Mouse (Mus musculus): ENCODE measurements around the gene Gsta2. TPM values are rescaled to one million over a fixed set of nuclear protein-coding genes. Genes with fewer than 3 reads are reported as not detected.

Gene Gsta2
- polyA plus RNA-seq (2012; ENCODE audit: insufficient read depth, insufficient read length, missing spikeins): not detected in 2 replicates

- Histone ChIP-seq H3K27ac (ENCODE audit: insufficient read depth, low read depth, low read length) (no peak within 1 kb of the TSS), H3K4me1 (ENCODE audit: control insufficient read depth, insufficient read depth, low read length) (no peaks in the 10 kb centered on the region), H3K4me3 (ENCODE audit: insufficient read depth, low read length) (no peak within 1 kb of the TSS)
Observed at GRCm38 (mm10) chr9:78355611-78356010, at the start of gene Gsta2. Gene Gsta2, minus strand, starts transcription at chr9:78355788.

GRCm38 (mm10) chr9:78401596-78401995, 46.0 kb upstream of the Gsta2 start:
- no peak overlapping the region for H3K27ac ChIP-seq (ENCODE audit: insufficient read depth, low read depth, low read length)
- H3K4me3 ChIP-seq (ENCODE audit: insufficient read depth, low read length): no peak overlapping the region
- no peaks in the 10 kb centered on the region for H3K4me1 ChIP-seq (ENCODE audit: control insufficient read depth, insufficient read depth, low read length)
- no peak for TF ChIP-seq POLR2A (IDR thresholded peaks at IDR 0.05; ENCODE audit: borderline replicate concordance, low read depth, low read length)
- TF ChIP-seq CTCF (IDR thresholded peaks at IDR 0.05; ENCODE audit: low read depth, low read length): no peak

More at GRCm38 (mm10) chr9:78355611-78356010, at the start of gene Gsta2:
- TF ChIP-seq CTCF (IDR thresholded peaks at IDR 0.05; ENCODE audit: low read depth, low read length) (no peak), POLR2A (IDR thresholded peaks at IDR 0.05; ENCODE audit: borderline replicate concordance, low read depth, low read length) (no peak)

GRCm38 (mm10) chr9:78400570-78400969, 45.0 kb upstream of the Gsta2 start:
- no peaks in the 10 kb centered on the region for H3K4me1 ChIP-seq (ENCODE audit: control insufficient read depth, insufficient read depth, low read length)
- no peak overlapping the region for H3K27ac ChIP-seq (ENCODE audit: insufficient read depth, low read depth, low read length)
- no peak for TF ChIP-seq CTCF (IDR thresholded peaks at IDR 0.05; ENCODE audit: low read depth, low read length)
- no peak for TF ChIP-seq POLR2A (IDR thresholded peaks at IDR 0.05; ENCODE audit: borderline replicate concordance, low read depth, low read length)
- H3K4me3 ChIP-seq (ENCODE audit: insufficient read depth, low read length): no peak overlapping the region

GRCm38 (mm10) chr9:78396517-78396916, 40.9 kb upstream of the Gsta2 start:
- Histone ChIP-seq H3K4me3 (ENCODE audit: insufficient read depth, low read length) (no peak overlapping the region), H3K4me1 (ENCODE audit: control insufficient read depth, insufficient read depth, low read length) (no peaks in the 10 kb centered on the region), H3K27ac (ENCODE audit: insufficient read depth, low read depth, low read length) (no peak overlapping the region)
- TF ChIP-seq POLR2A (IDR thresholded peaks at IDR 0.05; ENCODE audit: borderline replicate concordance, low read depth, low read length): no peak
- no peak for TF ChIP-seq CTCF (IDR thresholded peaks at IDR 0.05; ENCODE audit: low read depth, low read length)

GRCm38 (mm10) chr9:78395630-78396351, 40.2 kb upstream of the Gsta2 start, which contains the start of gene Ddx43:
Gene Ddx43, plus strand, starts transcription at chr9:78395777.
- TF ChIP-seq CTCF (IDR thresholded peaks at IDR 0.05; ENCODE audit: low read depth, low read length) (no peak), POLR2A (IDR thresholded peaks at IDR 0.05; ENCODE audit: borderline replicate concordance, low read depth, low read length) (no peak)
- peak within 1 kb of the TSS; percentile 34 for H3K4me3 ChIP-seq (ENCODE audit: insufficient read depth, low read length)
- no peak within 1 kb of the TSS for H3K27ac ChIP-seq (ENCODE audit: insufficient read depth, low read depth, low read length)
- no peaks in the 10 kb centered on the region for H3K4me1 ChIP-seq (ENCODE audit: control insufficient read depth, insufficient read depth, low read length)

GRCm38 (mm10) chr9:78395244-78395629, 39.6 kb upstream of the Gsta2 start:
- Histone ChIP-seq H3K4me1 (ENCODE audit: control insufficient read depth, insufficient read depth, low read length) (no peaks in the 10 kb centered on the region), H3K27ac (ENCODE audit: insufficient read depth, low read depth, low read length) (no peak overlapping the region), H3K4me3 (ENCODE audit: insufficient read depth, low read length) (0 out of 2 replicates have a peak overlapping the region, but pooled peaks have one; percentile 34)
- TF ChIP-seq CTCF (IDR thresholded peaks at IDR 0.05; ENCODE audit: low read depth, low read length): no peak
- TF ChIP-seq POLR2A (IDR thresholded peaks at IDR 0.05; ENCODE audit: borderline replicate concordance, low read depth, low read length): no peak

GRCm38 (mm10) chr9:78394602-78395001, 39.0 kb upstream of the Gsta2 start:
- Histone ChIP-seq H3K27ac (ENCODE audit: insufficient read depth, low read depth, low read length) (no peak overlapping the region), H3K4me1 (ENCODE audit: control insufficient read depth, insufficient read depth, low read length) (no peaks in the 10 kb centered on the region), H3K4me3 (ENCODE audit: insufficient read depth, low read length) (no peak overlapping the region)
- TF ChIP-seq CTCF (IDR thresholded peaks at IDR 0.05; ENCODE audit: low read depth, low read length): no peak
- TF ChIP-seq POLR2A (IDR thresholded peaks at IDR 0.05; ENCODE audit: borderline replicate concordance, low read depth, low read length): no peak

GRCm38 (mm10) chr9:78393741-78394140, 38.2 kb upstream of the Gsta2 start:
- TF ChIP-seq CTCF (IDR thresholded peaks at IDR 0.05; ENCODE audit: low read depth, low read length) (no peak), POLR2A (IDR thresholded peaks at IDR 0.05; ENCODE audit: borderline replicate concordance, low read depth, low read length) (no peak)
- Histone ChIP-seq H3K27ac (ENCODE audit: insufficient read depth, low read depth, low read length) (no peak overlapping the region), H3K4me3 (ENCODE audit: insufficient read depth, low read length) (no peak overlapping the region), H3K4me1 (ENCODE audit: control insufficient read depth, insufficient read depth, low read length) (no peaks in the 10 kb centered on the region)

- no peak overlapping the region for H3K4me3 ChIP-seq (ENCODE audit: insufficient read depth, low read length)
- no peak for TF ChIP-seq CTCF (IDR thresholded peaks at IDR 0.05; ENCODE audit: low read depth, low read length)
- TF ChIP-seq POLR2A (IDR thresholded peaks at IDR 0.05; ENCODE audit: borderline replicate concordance, low read depth, low read length): no peak
- no peaks in the 10 kb centered on the region for H3K4me1 ChIP-seq (ENCODE audit: control insufficient read depth, insufficient read depth, low read length)
- H3K27ac ChIP-seq (ENCODE audit: insufficient read depth, low read depth, low read length): no peak overlapping the region
Observed at GRCm38 (mm10) chr9:78389981-78390380, 34.4 kb upstream of the Gsta2 start.

GRCm38 (mm10) chr9:78386947-78387346, 31.4 kb upstream of the Gsta2 start:
- no peaks in the 10 kb centered on the region for H3K4me1 ChIP-seq (ENCODE audit: control insufficient read depth, insufficient read depth, low read length)
- H3K27ac ChIP-seq (ENCODE audit: insufficient read depth, low read depth, low read length): no peak overlapping the region
- no peak overlapping the region for H3K4me3 ChIP-seq (ENCODE audit: insufficient read depth, low read length)
- TF ChIP-seq POLR2A (IDR thresholded peaks at IDR 0.05; ENCODE audit: borderline replicate concordance, low read depth, low read length) (no peak), CTCF (IDR thresholded peaks at IDR 0.05; ENCODE audit: low read depth, low read length) (no peak)
